Mouse (Mus musculus) myocyte (in vitro differentiated cells): ENCODE results near the gene Rpia. TPM values are rescaled to one million over a fixed set of nuclear protein-coding genes. Genes with fewer than 3 reads are reported as not detected.

Experiments used
- H3K27me3 ChIP-seq: one replicate; pipeline ENCODE4 v1.6.1; 2011; ENCODE audit not compliant: control insufficient read depth, insufficient read depth, insufficient read length
- H3K36me3 ChIP-seq: one replicate; pipeline ENCODE4 v1.6.1; 2011; ENCODE audit not compliant: control insufficient read depth, insufficient read depth
- H3K4me2 ChIP-seq: one replicate; pipeline ENCODE4 v1.6.1; 2011; ENCODE audit warnings: low read depth, control low read depth
- H3K4me3 ChIP-seq: one replicate; pipeline ENCODE4 v1.5.1; 2011; ENCODE audit warnings: mild to moderate bottlenecking, control low read depth, moderate library complexity
- H3K79me2 ChIP-seq: one replicate; pipeline ENCODE4 v1.6.1; 2011; ENCODE audit not compliant: control insufficient read depth, insufficient read depth
- H3ac ChIP-seq: one replicate; pipeline ENCODE4 v1.6.1; 2011; ENCODE audit not compliant: control insufficient read depth, insufficient read length
- CEBPB ChIP-seq: IDR thresholded peaks from 2 replicates; pipeline ENCODE4 v1.6.1; 2011; ENCODE audit warnings: mild to moderate bottlenecking, moderate library complexity; ENCODE audit not compliant: poor library complexity, insufficient read depth, severe bottlenecking
- E2F4 ChIP-seq: IDR thresholded peaks from one replicate; pipeline ENCODE4 v1.6.1; 2011; ENCODE audit warnings: mild to moderate bottlenecking, control low read depth, moderate library complexity; ENCODE audit not compliant: insufficient read depth
- MAX ChIP-seq: IDR thresholded peaks from one replicate; pipeline ENCODE4 v1.6.1; 2011; ENCODE audit warnings: low read depth, mild to moderate bottlenecking, control low read depth
- MYOD1 ChIP-seq, 3 experiments: IDR thresholded peaks; one replicate each; pipeline ENCODE4 v1.6.1; 2011; ENCODE audit warnings: control low read depth in 2 of 3, low read depth in 2 of 3, mild to moderate bottlenecking in 2 of 3, moderate library complexity in 1 of 3; ENCODE audit not compliant: insufficient read length in 2 of 3, control insufficient read depth in 1 of 3
- MYOG ChIP-seq, 3 experiments: IDR thresholded peaks; one replicate each; pipeline ENCODE4 v1.6.1; 2011; ENCODE audit warnings: control low read depth in 2 of 3, low read depth in 2 of 3, mild to moderate bottlenecking in 2 of 3; ENCODE audit not compliant: insufficient read length in 2 of 3, control insufficient read depth in 1 of 3, insufficient read depth in 1 of 3
- POLR2A ChIP-seq: IDR thresholded peaks from one replicate; pipeline ENCODE4 v1.6.1; 2011; ENCODE audit warnings: low read depth, mild to moderate bottlenecking, control low read depth, moderate library complexity; ENCODE audit not compliant: insufficient read length
- POLR2AphosphoS2 ChIP-seq: IDR thresholded peaks from one replicate; pipeline ENCODE4 v1.6.1; 2011; ENCODE audit warnings: low read depth, control low read depth; ENCODE audit not compliant: insufficient read length
- REST ChIP-seq: IDR thresholded peaks from one replicate; pipeline ENCODE4 v1.6.1; 2011; ENCODE audit warnings: mild to moderate bottlenecking, control low read depth, moderate library complexity; ENCODE audit not compliant: insufficient read depth, insufficient read length
- SRF ChIP-seq: IDR thresholded peaks from one replicate; pipeline ENCODE4 v1.6.1; 2011; ENCODE audit warnings: low read depth; ENCODE audit not compliant: control insufficient read depth, insufficient read length
- TCF12 ChIP-seq: IDR thresholded peaks from one replicate; pipeline ENCODE4 v1.6.1; 2011; ENCODE audit warnings: mild to moderate bottlenecking, control low read depth; ENCODE audit not compliant: poor library complexity, insufficient read depth, severe bottlenecking
- TCF3 ChIP-seq: IDR thresholded peaks from one replicate; pipeline ENCODE4 v1.6.1; 2011; ENCODE audit warnings: low read depth, control low read depth; ENCODE audit not compliant: insufficient read length
- USF1 ChIP-seq: IDR thresholded peaks from one replicate; pipeline ENCODE4 v1.6.1; 2011; ENCODE audit warnings: low read depth, mild to moderate bottlenecking, control low read depth, moderate library complexity
- polyA plus RNA-seq: library from polyadenylated mRNA; unstranded; fragments of >200 nt; fragmentation: generic; extraction: Trizol; gene quantifications from one replicate; pipeline ENCODE4 v1.2.1, GENCODE M21; 2012; ENCODE audit warnings: missing spikeins

The Rpia gene
- polyA plus RNA-seq, 1 experiment, result 11.6 TPM

GRCm38 (mm10) chr6:70812526-70812895, 20.5 kb upstream of the Rpia start:
- H3K4me2 ChIP-seq, result peak overlapping the region; percentile 52
- H3K36me3 ChIP-seq, result no peaks in the 10 kb centered on the region
- H3K79me2 ChIP-seq, result no peaks in the 10 kb centered on the region
- H3K27me3 ChIP-seq, result no peaks in the 10 kb centered on the region
- no peak for TF ChIP-seq REST
- TF ChIP-seq SRF, result no peak
- no peak for TF ChIP-seq MYOG (IDR thresholded peaks at IDR 0.05; ENCODE audit: control insufficient read depth in 1 of 3, insufficient read depth in 1 of 3, insufficient read length in 2 of 3, low read depth in 2 of 3)
- no peak for TF ChIP-seq CEBPB
- no peak for TF ChIP-seq POLR2A
- no peak overlapping the region for H3ac ChIP-seq
- no peak overlapping the region for H3K4me3 ChIP-seq

- TF ChIP-seq TCF3 (no peak), USF1 (no peak), SRF (no peak), E2F4 (no peak), POLR2A (no peak), CEBPB (no peak), MYOD1 (IDR thresholded peaks at IDR 0.05; ENCODE audit: control insufficient read depth in 1 of 3, insufficient read length in 2 of 3, low read depth in 2 of 3) (no peak), POLR2AphosphoS2 (no peak), REST (no peak), TCF12 (no peak), MYOG (IDR thresholded peaks at IDR 0.05; ENCODE audit: control insufficient read depth in 1 of 3, insufficient read depth in 1 of 3, insufficient read length in 2 of 3, low read depth in 2 of 3) (no peak), MAX (no peak)
- Histone ChIP-seq H3K36me3 (no peaks in the 10 kb centered on the region), H3K27me3 (no peaks in the 10 kb centered on the region), H3K79me2 (no peaks in the 10 kb centered on the region), H3K4me2 (peak overlapping the region; percentile 52), H3K4me3 (no peak overlapping the region), H3ac (no peak overlapping the region)
Observed at GRCm38 (mm10) chr6:70811557-70812525, 19.8 kb upstream of the Rpia start.

GRCm38 (mm10) chr6:70810524-70810923, 18.5 kb upstream of the Rpia start:
- H3ac ChIP-seq, result no peak overlapping the region
- no peaks in the 10 kb centered on the region for H3K79me2 ChIP-seq
- H3K27me3 ChIP-seq, result no peaks in the 10 kb centered on the region
- no peak overlapping the region for H3K4me3 ChIP-seq
- TF ChIP-seq MAX, result no peak
- TF ChIP-seq E2F4, result no peak
- TF ChIP-seq POLR2AphosphoS2, result no peak
- no peak for TF ChIP-seq USF1
- TF ChIP-seq CEBPB, result no peak
- no peak for TF ChIP-seq SRF
- no peak for TF ChIP-seq MYOD1 (IDR thresholded peaks at IDR 0.05; ENCODE audit: control insufficient read depth in 1 of 3, insufficient read length in 2 of 3, low read depth in 2 of 3)
- TF ChIP-seq TCF3, result no peak
- no peak for TF ChIP-seq MYOG (IDR thresholded peaks at IDR 0.05; ENCODE audit: control insufficient read depth in 1 of 3, insufficient read depth in 1 of 3, insufficient read length in 2 of 3, low read depth in 2 of 3)
- TF ChIP-seq TCF12, result no peak
- no peak for TF ChIP-seq POLR2A
- no peak for TF ChIP-seq REST
- H3K36me3 ChIP-seq, result no peaks in the 10 kb centered on the region
- no peak overlapping the region for H3K4me2 ChIP-seq

- no peak overlapping the region for H3K4me2 ChIP-seq
- no peaks in the 10 kb centered on the region for H3K36me3 ChIP-seq
- no peak overlapping the region for H3K4me3 ChIP-seq
- no peak for TF ChIP-seq SRF
- TF ChIP-seq POLR2A, result no peak
- no peak for TF ChIP-seq TCF3
- TF ChIP-seq MYOG (IDR thresholded peaks at IDR 0.05; ENCODE audit: control insufficient read depth in 1 of 3, insufficient read depth in 1 of 3, insufficient read length in 2 of 3, low read depth in 2 of 3), result no peak
- TF ChIP-seq E2F4, result no peak
- TF ChIP-seq POLR2AphosphoS2, result no peak
- TF ChIP-seq MYOD1 (IDR thresholded peaks at IDR 0.05; ENCODE audit: control insufficient read depth in 1 of 3, insufficient read length in 2 of 3, low read depth in 2 of 3), result no peak
- no peak for TF ChIP-seq MAX
- no peak for TF ChIP-seq USF1
- TF ChIP-seq TCF12, result no peak
- no peak for TF ChIP-seq CEBPB
- H3ac ChIP-seq, result no peak overlapping the region
- peaks cover 8% of the 10 kb centered on the region for H3K27me3 ChIP-seq
- H3K79me2 ChIP-seq, result no peaks in the 10 kb centered on the region
Observed at GRCm38 (mm10) chr6:70806514-70806912, 14.5 kb upstream of the Rpia start.
